Mouse (Mus musculus) adrenal gland (tissue): ENCODE results near the gene Sqstm1.

Source experiments
- intact Hi-C: fragments of 180-260 bp; cut with DNase I; formaldehyde crosslinking; loops from one replicate; pipeline ENCODE4 v1.15.1; 2025

Sqstm1 gene

GRCm38 (mm10) chr11:50231411-50231810, 20.8 kb upstream of the Sqstm1 start:
- intact Hi-C loops, result loop anchor here (5.0 kb wide), 1 partner anchor 59 kb away; the partner anchor contains the start of gene Mrnip

GRCm38 (mm10) chr11:50230481-50231304, 20.1 kb upstream of the Sqstm1 start:
- intact Hi-C loops, result loop anchor here (5.0 kb wide), 1 partner anchor 58 kb away; the partner anchor contains the start of gene Mrnip

GRCm38 (mm10) chr11:50229252-50229910, 18.8 kb upstream of the Sqstm1 start:
- intact Hi-C loops, result loop anchor here (5.0 kb wide), 1 partner anchor 97 kb away; the partner anchor contains the start of gene Tbc1d9b

GRCm38 (mm10) chr11:50228772-50229171, 18.1 kb upstream of the Sqstm1 start:
- intact Hi-C loops, result loop anchor here (5.0 kb wide), 1 partner anchor 96 kb away; the partner anchor contains the start of gene Tbc1d9b

- intact Hi-C loops, result loop anchor here (5.0 kb wide), 1 partner anchor 95 kb away; the partner anchor contains the start of gene Tbc1d9b
Measured at GRCm38 (mm10) chr11:50227736-50228135, 17.1 kb upstream of the Sqstm1 start.

- intact Hi-C loops, result loop anchor here (5.0 kb wide), 1 partner anchor 95 kb away; the partner anchor contains the start of gene Tbc1d9b
Measured at GRCm38 (mm10) chr11:50227226-50227625, 16.6 kb upstream of the Sqstm1 start.

- intact Hi-C loops, result loop anchor here (5.0 kb wide), 1 partner anchor 94 kb away; the partner anchor contains the start of gene Tbc1d9b
Measured at GRCm38 (mm10) chr11:50226406-50226805, 15.8 kb upstream of the Sqstm1 start.

GRCm38 (mm10) chr11:50225611-50226378, 15.2 kb upstream of the Sqstm1 start:
- intact Hi-C loops, result loop anchor here (5.0 kb wide), 1 partner anchor 93 kb away; the partner anchor contains the start of gene Tbc1d9b

- intact Hi-C loops, result loop anchor here (5.0 kb wide), 1 partner anchor 93 kb away; the partner anchor contains the start of gene Tbc1d9b
Measured at GRCm38 (mm10) chr11:50224671-50225530, 14.3 kb upstream of the Sqstm1 start.

- intact Hi-C loops, result no loop called here
Measured at GRCm38 (mm10) chr11:50223783-50224662, 13.4 kb upstream of the Sqstm1 start.

- intact Hi-C loops, result no loop called here
Measured at GRCm38 (mm10) chr11:50222559-50223276, 12.1 kb upstream of the Sqstm1 start.

GRCm38 (mm10) chr11:50219833-50220232, 9.2 kb upstream of the Sqstm1 start:
- intact Hi-C loops, result no loop called here

GRCm38 (mm10) chr11:50217811-50218210, 7.2 kb upstream of the Sqstm1 start:
- intact Hi-C loops, result no loop called here

GRCm38 (mm10) chr11:50216724-50217366, 6.2 kb upstream of the Sqstm1 start:
- intact Hi-C loops, result no loop called here

GRCm38 (mm10) chr11:50215633-50216032, 5.0 kb upstream of the Sqstm1 start:
- intact Hi-C loops, result no loop called here

GRCm38 (mm10) chr11:50214631-50215030, 4.0 kb upstream of the Sqstm1 start:
- intact Hi-C loops, result no loop called here

- intact Hi-C loops, result no loop called here
Measured at GRCm38 (mm10) chr11:50212848-50213758, 2.5 kb upstream of the Sqstm1 start.
